Mouse (Mus musculus): Measurements from ENCODE around the gene Prkaa2. TPM values are rescaled to one million over a fixed set of nuclear protein-coding genes. Genes with fewer than 3 reads are reported as not detected.
A peak's percentile ranks its signal among the peaks of the same experiment; 100 is the strongest.

The Prkaa2 gene
- total RNA-seq, 2 experiments from 2014 or later: 0.04 TPM; not detected in 1

- no peak for ATAC-seq (ENCODE audit: poor library complexity, severe bottlenecking)
Observed at GRCm38 (mm10) chr4:105109990-105110683, 447 bp upstream of the Prkaa2 start.

GRCm38 (mm10) chr4:105108641-105109198 lies 970 bp downstream of the Prkaa2 start:
- ATAC-seq (ENCODE audit: poor library complexity, severe bottlenecking): no peak

GRCm38 (mm10) chr4:105107943-105108640 lies 1.6 kb downstream of the Prkaa2 start:
- ATAC-seq (ENCODE audit: poor library complexity, severe bottlenecking): no peak

- no peak for ATAC-seq (ENCODE audit: poor library complexity, severe bottlenecking)
Observed at GRCm38 (mm10) chr4:105104099-105104872, 5.4 kb downstream of the Prkaa2 start.

- ATAC-seq (ENCODE audit: poor library complexity, severe bottlenecking): no peak
Observed at GRCm38 (mm10) chr4:105101337-105101688, 8.4 kb downstream of the Prkaa2 start.

GRCm38 (mm10) chr4:105100508-105101336 lies 9.0 kb downstream of the Prkaa2 start:
- ATAC-seq (ENCODE audit: poor library complexity, severe bottlenecking): no peak

- no peak for ATAC-seq (ENCODE audit: poor library complexity, severe bottlenecking)
Observed at GRCm38 (mm10) chr4:105098660-105099059, 11.0 kb downstream of the Prkaa2 start.

GRCm38 (mm10) chr4:105098158-105098557 lies 11.5 kb downstream of the Prkaa2 start:
- ATAC-seq (ENCODE audit: poor library complexity, severe bottlenecking): no peak

- no peak for ATAC-seq (ENCODE audit: poor library complexity, severe bottlenecking)
Observed at GRCm38 (mm10) chr4:105095316-105095715, 14.4 kb downstream of the Prkaa2 start.

GRCm38 (mm10) chr4:105093951-105094350 lies 15.7 kb downstream of the Prkaa2 start:
- ATAC-seq (ENCODE audit: poor library complexity, severe bottlenecking): no peak

GRCm38 (mm10) chr4:105090417-105090816 lies 19.3 kb downstream of the Prkaa2 start:
- ATAC-seq (ENCODE audit: poor library complexity, severe bottlenecking): no peak

GRCm38 (mm10) chr4:105089386-105089785 lies 20.3 kb downstream of the Prkaa2 start:
- no peak for ATAC-seq (ENCODE audit: poor library complexity, severe bottlenecking)

- ATAC-seq (ENCODE audit: poor library complexity, severe bottlenecking): no peak
Observed at GRCm38 (mm10) chr4:105088671-105089070, 21.0 kb downstream of the Prkaa2 start.

GRCm38 (mm10) chr4:105076152-105076551 lies 33.5 kb downstream of the Prkaa2 start:
- no peak for ATAC-seq (ENCODE audit: poor library complexity, severe bottlenecking)

- no peak for ATAC-seq (ENCODE audit: poor library complexity, severe bottlenecking)
Observed at GRCm38 (mm10) chr4:105071761-105072427, 37.8 kb downstream of the Prkaa2 start.

- ATAC-seq (ENCODE audit: poor library complexity, severe bottlenecking): peak; percentile 90
Observed at GRCm38 (mm10) chr4:105070982-105071381, 38.7 kb downstream of the Prkaa2 start.

GRCm38 (mm10) chr4:105051291-105051690 lies 58.4 kb downstream of the Prkaa2 start:
- no peak for ATAC-seq (ENCODE audit: poor library complexity, severe bottlenecking)

GRCm38 (mm10) chr4:105050041-105050440 lies 59.6 kb downstream of the Prkaa2 start:
- ATAC-seq (ENCODE audit: poor library complexity, severe bottlenecking): no peak

GRCm38 (mm10) chr4:105034259-105034658 lies 75.4 kb downstream of the Prkaa2 start:
- no peak for ATAC-seq (ENCODE audit: poor library complexity, severe bottlenecking)

GRCm38 (mm10) chr4:105033153-105033552 lies 76.5 kb downstream of the Prkaa2 start:
- ATAC-seq (ENCODE audit: poor library complexity, severe bottlenecking): no peak
